Mouse (Mus musculus): ENCODE results near the gene Nbas. TPM values are rescaled to one million over a fixed set of nuclear protein-coding genes. Genes with fewer than 3 reads are reported as not detected.

Gene Nbas
- polyA plus RNA-seq, 1 experiment from 2014 or later = 13.7 TPM

- Histone ChIP-seq H3K36me3 (ENCODE audit: control insufficient read depth, insufficient read depth) (no peaks in the 10 kb centered on the region), H3K27me3 (replicated peaks; ENCODE audit: control insufficient read depth, insufficient read depth, low read length) (no peaks in the 10 kb centered on the region), H3K4me1 (replicated peaks; ENCODE audit: control insufficient read depth, insufficient read depth, low read length) (peaks cover 15% of the 10 kb centered on the region), H3K9ac (replicated peaks; ENCODE audit: low read depth, low read length) (no peak overlapping the region), H3K4me3 (replicated peaks; ENCODE audit: low read length) (no peak overlapping the region), H3K27ac (ENCODE audit: low read length) (no peak overlapping the region), H3K9me3 (ENCODE audit: control insufficient read depth, low read length) (no peaks in the 10 kb centered on the region), H3K4me2 (ENCODE audit: low read length) (no peak overlapping the region)
- WGBS = 86% methylated on average over 6 of the region's 6 CpGs
- ATAC-seq = no peak
Observed at GRCm38 (mm10) chr12:13497211-13497610, 228.3 kb downstream of the Nbas start.

- H3K9ac ChIP-seq (replicated peaks; ENCODE audit: low read depth, low read length) = no peak overlapping the region
- peaks cover 15% of the 10 kb centered on the region for H3K4me1 ChIP-seq (replicated peaks; ENCODE audit: control insufficient read depth, insufficient read depth, low read length)
- WGBS = 20% methylated on average over 10 of the region's 10 CpGs
- no peaks in the 10 kb centered on the region for H3K27me3 ChIP-seq (replicated peaks; ENCODE audit: control insufficient read depth, insufficient read depth, low read length)
- peak overlapping the region; percentile 5; the same call in 1 of the 2 replicates for H3K4me2 ChIP-seq (ENCODE audit: low read length)
- H3K9me3 ChIP-seq (ENCODE audit: control insufficient read depth, low read length) = no peaks in the 10 kb centered on the region
- H3K4me3 ChIP-seq (replicated peaks; ENCODE audit: low read length) = no peak overlapping the region
- no peaks in the 10 kb centered on the region for H3K36me3 ChIP-seq (ENCODE audit: control insufficient read depth, insufficient read depth)
- peak; percentile 91 for ATAC-seq
- H3K27ac ChIP-seq (ENCODE audit: low read length) = no peak overlapping the region
Observed at GRCm38 (mm10) chr12:13499237-13499889, 230.4 kb downstream of the Nbas start.

GRCm38 (mm10) chr12:13500191-13500590 is 231.3 kb downstream of the Nbas start:
- Histone ChIP-seq H3K27ac (ENCODE audit: low read length) (no peak overlapping the region), H3K9me3 (ENCODE audit: control insufficient read depth, low read length) (no peaks in the 10 kb centered on the region), H3K36me3 (ENCODE audit: control insufficient read depth, insufficient read depth) (no peaks in the 10 kb centered on the region), H3K4me2 (ENCODE audit: low read length) (no peak overlapping the region), H3K4me3 (replicated peaks; ENCODE audit: low read length) (no peak overlapping the region), H3K4me1 (replicated peaks; ENCODE audit: control insufficient read depth, insufficient read depth, low read length) (peaks cover 15% of the 10 kb centered on the region), H3K27me3 (replicated peaks; ENCODE audit: control insufficient read depth, insufficient read depth, low read length) (no peaks in the 10 kb centered on the region), H3K9ac (replicated peaks; ENCODE audit: low read depth, low read length) (no peak overlapping the region)
- WGBS = 69% methylated on average over 3 of the region's 3 CpGs
- peak; percentile 3; the same call in 1 of the 2 replicates for ATAC-seq

- ATAC-seq = no peak
- Histone ChIP-seq H3K9ac (replicated peaks; ENCODE audit: low read depth, low read length) (no peak overlapping the region), H3K27me3 (replicated peaks; ENCODE audit: control insufficient read depth, insufficient read depth, low read length) (no peaks in the 10 kb centered on the region), H3K36me3 (ENCODE audit: control insufficient read depth, insufficient read depth) (no peaks in the 10 kb centered on the region), H3K27ac (ENCODE audit: low read length) (no peak overlapping the region), H3K4me2 (ENCODE audit: low read length) (no peak overlapping the region), H3K4me1 (replicated peaks; ENCODE audit: control insufficient read depth, insufficient read depth, low read length) (peaks cover 5% of the 10 kb centered on the region), H3K9me3 (ENCODE audit: control insufficient read depth, low read length) (no peaks in the 10 kb centered on the region), H3K4me3 (replicated peaks; ENCODE audit: low read length) (no peak overlapping the region)
- 77% methylated on average over 5 of the region's 5 CpGs for WGBS
Observed at GRCm38 (mm10) chr12:13504771-13505444, 236.0 kb downstream of the Nbas start.

GRCm38 (mm10) chr12:13518082-13518481 is 249.1 kb downstream of the Nbas start:
- peaks cover 11% of the 10 kb centered on the region for H3K36me3 ChIP-seq (ENCODE audit: control insufficient read depth, insufficient read depth)
- no peak overlapping the region for H3K9ac ChIP-seq (replicated peaks; ENCODE audit: low read depth, low read length)
- WGBS = 31% methylated on average over 1 of the region's 1 CpGs
- H3K4me1 ChIP-seq (replicated peaks; ENCODE audit: control insufficient read depth, insufficient read depth, low read length) = no peaks in the 10 kb centered on the region
- no peak overlapping the region for H3K4me3 ChIP-seq (replicated peaks; ENCODE audit: low read length)
- H3K27ac ChIP-seq (ENCODE audit: low read length) = no peak overlapping the region
- H3K9me3 ChIP-seq (ENCODE audit: control insufficient read depth, low read length) = no peaks in the 10 kb centered on the region
- H3K4me2 ChIP-seq (ENCODE audit: low read length) = no peak overlapping the region
- ATAC-seq = no peak
- no peaks in the 10 kb centered on the region for H3K27me3 ChIP-seq (replicated peaks; ENCODE audit: control insufficient read depth, insufficient read depth, low read length)

GRCm38 (mm10) chr12:13519413-13519812 is 250.5 kb downstream of the Nbas start:
- Histone ChIP-seq H3K36me3 (ENCODE audit: control insufficient read depth, insufficient read depth) (peaks cover 11% of the 10 kb centered on the region), H3K4me3 (replicated peaks; ENCODE audit: low read length) (no peak overlapping the region), H3K9ac (replicated peaks; ENCODE audit: low read depth, low read length) (no peak overlapping the region), H3K27ac (ENCODE audit: low read length) (no peak overlapping the region), H3K27me3 (replicated peaks; ENCODE audit: control insufficient read depth, insufficient read depth, low read length) (no peaks in the 10 kb centered on the region), H3K4me1 (replicated peaks; ENCODE audit: control insufficient read depth, insufficient read depth, low read length) (no peaks in the 10 kb centered on the region), H3K9me3 (ENCODE audit: control insufficient read depth, low read length) (no peaks in the 10 kb centered on the region), H3K4me2 (ENCODE audit: low read length) (no peak overlapping the region)
- WGBS = 72% methylated on average over 6 of the region's 6 CpGs
- ATAC-seq = no peak

GRCm38 (mm10) chr12:13532731-13533365 is 263.9 kb downstream of the Nbas start:
- H3K27ac ChIP-seq (ENCODE audit: low read length) = no peak overlapping the region
- H3K4me2 ChIP-seq (ENCODE audit: low read length) = no peak overlapping the region
- H3K9me3 ChIP-seq (ENCODE audit: control insufficient read depth, low read length) = no peaks in the 10 kb centered on the region
- ATAC-seq = no peak
- no peak overlapping the region for H3K9ac ChIP-seq (replicated peaks; ENCODE audit: low read depth, low read length)
- no peaks in the 10 kb centered on the region for H3K4me1 ChIP-seq (replicated peaks; ENCODE audit: control insufficient read depth, insufficient read depth, low read length)
- H3K27me3 ChIP-seq (replicated peaks; ENCODE audit: control insufficient read depth, insufficient read depth, low read length) = no peaks in the 10 kb centered on the region
- WGBS = 89% methylated on average over 1 of the region's 1 CpGs
- H3K36me3 ChIP-seq (ENCODE audit: control insufficient read depth, insufficient read depth) = no peaks in the 10 kb centered on the region
- H3K4me3 ChIP-seq (replicated peaks; ENCODE audit: low read length) = no peak overlapping the region

- Histone ChIP-seq H3K4me3 (replicated peaks; ENCODE audit: low read length) (no peak overlapping the region), H3K4me1 (replicated peaks; ENCODE audit: control insufficient read depth, insufficient read depth, low read length) (no peaks in the 10 kb centered on the region), H3K27me3 (replicated peaks; ENCODE audit: control insufficient read depth, insufficient read depth, low read length) (no peaks in the 10 kb centered on the region), H3K9me3 (ENCODE audit: control insufficient read depth, low read length) (no peaks in the 10 kb centered on the region), H3K9ac (replicated peaks; ENCODE audit: low read depth, low read length) (no peak overlapping the region), H3K36me3 (ENCODE audit: control insufficient read depth, insufficient read depth) (no peaks in the 10 kb centered on the region), H3K27ac (ENCODE audit: low read length) (no peak overlapping the region), H3K4me2 (ENCODE audit: low read length) (no peak overlapping the region)
- ATAC-seq = no peak
- WGBS = 85% methylated on average over 4 of the region's 4 CpGs
Observed at GRCm38 (mm10) chr12:13539171-13539570, 270.2 kb downstream of the Nbas start.

- ATAC-seq = no peak
- H3K27me3 ChIP-seq (replicated peaks; ENCODE audit: control insufficient read depth, insufficient read depth, low read length) = no peaks in the 10 kb centered on the region
- H3K4me2 ChIP-seq (ENCODE audit: low read length) = no peak overlapping the region
- no peak overlapping the region for H3K27ac ChIP-seq (ENCODE audit: low read length)
- 59% methylated on average over 5 of the region's 5 CpGs for WGBS
- no peaks in the 10 kb centered on the region for H3K36me3 ChIP-seq (ENCODE audit: control insufficient read depth, insufficient read depth)
- H3K4me3 ChIP-seq (replicated peaks; ENCODE audit: low read length) = no peak overlapping the region
- no peaks in the 10 kb centered on the region for H3K9me3 ChIP-seq (ENCODE audit: control insufficient read depth, low read length)
- no peaks in the 10 kb centered on the region for H3K4me1 ChIP-seq (replicated peaks; ENCODE audit: control insufficient read depth, insufficient read depth, low read length)
- no peak overlapping the region for H3K9ac ChIP-seq (replicated peaks; ENCODE audit: low read depth, low read length)
Observed at GRCm38 (mm10) chr12:13543806-13544205, 274.9 kb downstream of the Nbas start.

Measured in forebrain, embryonic 16.5 days (tissue).